Mouse (Mus musculus) ovary, adult 10 weeks (tissue): ENCODE measurements around the gene Il1rl1. TPM values are rescaled to one million over a fixed set of nuclear protein-coding genes. Genes with fewer than 3 reads are reported as not detected.

Experiments
- polyA plus RNA-seq: library from polyadenylated mRNA; stranded (reverse); fragments of 350-450 nt; fragmentation: Illumina TruSeq; extraction: RNeasy Lipid Tissue Mini Kit (QIAGEN cat#74804); gene quantifications from one replicate; pipeline ENCODE4 v1.2.3, GENCODE M21; 2014

Gene Il1rl1
- polyA plus RNA-seq: 5.7 TPM

DNA sequence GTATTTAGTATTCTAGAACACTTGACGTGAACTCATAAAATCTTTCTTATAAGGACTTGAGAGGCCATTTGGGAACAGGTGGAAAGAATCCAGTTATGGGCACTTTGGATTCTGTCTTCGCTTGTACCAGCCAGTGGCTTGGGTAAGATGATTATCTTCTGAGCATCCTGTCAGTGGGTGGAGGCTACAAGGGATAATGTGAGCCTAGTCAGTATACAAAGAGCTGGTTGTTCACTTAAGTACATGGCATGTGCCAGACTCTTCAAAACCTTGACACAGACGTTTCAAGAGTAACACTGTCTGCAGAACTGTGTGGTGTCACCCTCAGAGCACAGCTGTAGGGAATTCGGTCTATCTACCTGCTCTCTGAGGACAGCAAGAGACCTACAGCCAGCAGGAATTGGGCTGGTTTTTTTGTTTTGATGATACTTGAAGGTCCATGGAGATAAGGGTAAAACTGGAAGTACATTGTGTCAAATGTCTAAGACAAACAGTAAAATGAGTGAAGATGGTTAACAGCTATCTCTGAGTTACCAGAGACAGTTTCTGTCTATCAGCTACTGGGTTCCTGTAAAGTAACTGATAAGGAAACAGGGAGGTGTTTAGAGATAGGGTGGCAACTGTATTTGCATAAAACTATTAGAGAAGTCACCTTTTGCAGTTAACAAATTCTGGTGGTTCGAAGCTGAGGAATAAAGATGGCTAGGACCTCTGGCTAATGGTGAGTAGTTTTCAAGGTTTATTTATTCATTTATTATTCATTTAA lies at the start of gene Il1rl1:
Il1rl1 (plus strand) TSS at position 661 of the 766 bp plus-strand sequence.

DNA sequence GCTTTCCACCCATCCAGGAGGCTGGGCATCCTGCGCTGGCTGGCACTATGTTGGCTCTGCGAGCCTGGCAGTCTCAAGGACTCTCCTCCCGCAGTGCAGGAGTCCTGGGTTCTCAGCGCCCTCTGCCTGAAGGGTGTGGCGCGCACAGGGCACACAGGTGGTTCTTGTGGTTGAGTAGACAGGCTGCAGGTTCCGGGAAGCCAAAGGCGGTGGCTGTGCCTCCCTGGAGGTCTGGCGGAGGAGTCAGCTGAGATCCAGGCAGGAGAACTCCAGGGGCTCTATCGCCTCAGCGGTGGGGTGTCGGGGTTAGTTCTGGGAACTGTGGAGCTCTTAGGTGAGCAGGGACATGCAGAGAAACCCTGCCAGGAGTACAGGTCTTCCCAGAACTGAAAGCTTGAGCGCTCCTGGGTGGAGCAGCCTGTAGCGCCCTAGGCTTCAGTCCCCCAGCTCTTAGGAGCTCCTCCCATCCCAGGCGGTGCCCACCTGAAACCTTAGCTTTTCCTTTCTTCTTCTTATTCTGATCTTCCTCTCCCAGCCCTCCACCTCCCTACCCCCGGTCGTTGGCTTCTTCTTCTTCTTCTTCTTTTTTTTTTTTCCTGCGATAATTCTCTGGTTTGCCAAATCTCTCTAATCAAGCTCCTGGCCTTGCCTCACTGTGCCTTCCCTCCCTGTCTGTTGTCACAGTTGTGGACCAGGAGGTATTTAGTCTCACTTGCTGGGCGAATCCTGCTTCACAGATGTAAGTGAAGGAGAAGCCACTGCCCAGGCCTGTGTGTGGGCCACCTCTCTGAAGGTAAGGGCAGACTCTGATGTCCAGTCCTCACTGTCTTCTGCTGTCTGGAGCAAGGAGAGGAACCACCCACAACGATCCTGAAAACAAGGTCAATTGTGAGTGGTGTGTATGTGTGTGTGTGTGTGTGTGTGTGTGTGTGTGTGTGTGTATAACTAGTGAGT lies 36.4 kb downstream of the Il1rl1 start, which contains the start of gene Il18r1:
Il18r1 (plus strand) TSS at position 76 of the 954 bp plus-strand sequence.

Other genes with a start within 250 kb of the Il1rl1 start
- gene Il1r1, start 204.5 kb upstream of the Il1rl1 start, polyA plus RNA-seq: 61.5 TPM
- gene Il1rl2, start 105.0 kb upstream of the Il1rl1 start, polyA plus RNA-seq: 16.6 TPM
- gene Il18r1, start 36.0 kb downstream of the Il1rl1 start, polyA plus RNA-seq: 4.5 TPM
- gene Il18rap, start 85.8 kb downstream of the Il1rl1 start, polyA plus RNA-seq: 0.60 TPM
- 0.46 TPM for gene Slc9a4, start 150.5 kb downstream of the Il1rl1 start, polyA plus RNA-seq